Mouse (Mus musculus) urinary bladder, postnatal 36 days (tissue): ENCODE measurements around the gene Gpr165.
A peak's percentile ranks its signal among the peaks of the same experiment; 100 is the strongest.

Experiments used
- DNase-seq, 2 experiments: peaks; one replicate each; pipeline ENCODE4 v3.0.0; 2022; ENCODE audit warnings: low spot score in 2 of 2, mixed read lengths in 1 of 2

Gpr165 gene

DNA sequence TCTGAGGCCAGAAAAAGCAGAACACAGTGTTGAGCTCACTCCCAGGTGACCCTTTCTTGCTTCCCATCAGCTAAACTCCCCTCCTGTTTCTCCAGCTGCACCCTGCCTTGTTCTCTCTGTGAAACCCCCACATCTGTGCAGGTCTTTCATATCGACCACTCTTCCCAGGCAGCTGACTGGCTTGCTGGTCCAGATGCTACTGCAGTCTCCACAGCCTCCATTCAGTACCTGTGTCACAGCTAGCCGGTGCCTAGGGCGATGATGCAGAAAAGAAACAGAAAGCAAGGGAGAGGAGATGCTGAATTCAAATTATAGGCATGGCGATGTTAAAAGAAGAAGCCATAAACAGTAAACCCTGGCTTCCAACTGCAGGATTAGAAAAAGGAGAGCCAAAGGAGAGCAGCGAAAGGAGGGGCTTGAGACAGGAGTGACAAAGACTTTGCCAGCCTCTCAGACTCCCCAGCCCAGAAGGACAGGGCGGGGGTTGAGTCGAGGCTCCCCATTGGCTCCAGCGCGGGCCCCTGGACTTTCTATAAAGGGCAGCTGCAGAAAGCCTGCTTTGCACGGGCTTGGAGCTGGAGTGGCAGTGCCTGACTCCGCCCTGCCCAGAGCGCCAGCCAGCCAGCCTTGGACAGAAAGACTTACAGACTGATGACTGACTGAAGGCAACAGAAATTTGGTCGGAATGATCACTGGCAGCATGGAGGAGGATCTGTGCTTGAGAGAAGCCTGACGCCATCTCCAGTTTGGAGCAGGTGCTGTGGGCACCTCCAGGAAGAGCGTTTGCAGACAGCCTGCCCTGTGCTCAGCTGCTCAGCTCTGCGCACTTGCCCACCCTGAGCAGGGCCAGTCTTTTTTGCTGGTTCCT lies at the start of gene Gpr165:
Gpr165 (plus strand) TSS at position 535 of the 868 bp plus-strand sequence.
- DNase-seq: peak; percentile 4 to 30

DNA sequence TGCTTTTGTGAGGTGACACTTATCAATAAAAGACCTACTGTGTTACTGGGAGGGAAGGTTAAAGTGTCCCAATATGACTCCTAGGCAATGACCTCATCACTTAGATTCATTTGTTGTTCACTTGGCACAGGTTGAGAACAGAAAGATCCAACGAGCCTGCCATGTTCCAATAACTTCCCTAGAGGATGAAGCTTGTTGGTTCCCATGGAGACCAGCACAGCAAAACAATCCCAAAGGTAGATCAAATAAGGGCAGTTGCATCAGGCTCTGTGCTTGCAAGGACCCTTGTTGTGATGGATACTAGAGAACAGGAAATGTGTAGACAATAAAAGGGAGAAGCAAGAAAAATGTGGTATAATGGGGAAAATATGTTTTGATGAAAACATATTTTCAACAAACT lies 38.4 kb upstream of the Gpr165 start:
- no peak for DNase-seq
